Mouse (Mus musculus): ENCODE results near the gene Slamf7. TPM values are rescaled to one million over a fixed set of nuclear protein-coding genes. Genes with fewer than 3 reads are reported as not detected.
"Not testable (repeated sequence)": the region's sequence is repeated elsewhere in the genome, so short reads cannot be mapped to it uniquely, and the experiment has no call there.

The Slamf7 gene
- total and polyA plus RNA-seq, 2 experiments from 2014 or later = 0.05 TPM; not detected in 1

- ATAC-seq = no peak
- WGBS = 83% methylated on average over 1 of the region's 1 CpGs
Observed at GRCm38 (mm10) chr1:171677721-171678120, 24.9 kb upstream of the Slamf7 start.

GRCm38 (mm10) chr1:171674467-171674866 is 21.6 kb upstream of the Slamf7 start:
- 77% methylated on average over 1 of the region's 1 CpGs for whole genome bisulfite sequencing
- no peak for TF ChIP-seq CTCF (IDR thresholded peaks at IDR 0.05; ENCODE audit: low read depth)

More at GRCm38 (mm10) chr1:171677721-171678120, 24.9 kb upstream of the Slamf7 start:
- no peak overlapping the region for H3K27ac ChIP-seq (ENCODE audit: low read depth, low read length)
- H3K9me3 ChIP-seq (ENCODE audit: low read length) = no peaks in the 10 kb centered on the region
- H3K9ac ChIP-seq = no peak overlapping the region
- DNase-seq = no peak
- H3K4me3 ChIP-seq (ENCODE audit: low read depth, low read length) = no peak overlapping the region
- no peaks in the 10 kb centered on the region for H3K27me3 ChIP-seq (ENCODE audit: insufficient read depth, low read length)
- H3K36me3 ChIP-seq (ENCODE audit: insufficient read depth) = no peaks in the 10 kb centered on the region
- H3K4me2 ChIP-seq (ENCODE audit: low read depth) = no peak overlapping the region
- no peaks in the 10 kb centered on the region for H3K4me1 ChIP-seq (ENCODE audit: insufficient read depth)
- no peak for TF ChIP-seq CTCF (IDR thresholded peaks at IDR 0.05; ENCODE audit: low read depth)

GRCm38 (mm10) chr1:171672854-171673475 is 20.1 kb upstream of the Slamf7 start:
- H3K4me3 ChIP-seq (ENCODE audit: low read depth, low read length) = no peak overlapping the region
- H3K27ac ChIP-seq (ENCODE audit: low read depth, low read length) = no peak overlapping the region
- DNase-seq = peak; percentile 35
- H3K9me3 ChIP-seq (ENCODE audit: low read length) = no peaks in the 10 kb centered on the region
- H3K36me3 ChIP-seq (ENCODE audit: insufficient read depth) = no peaks in the 10 kb centered on the region
- ATAC-seq = peak; percentile 62
- H3K9ac ChIP-seq = no peak overlapping the region
- no peaks in the 10 kb centered on the region for H3K4me1 ChIP-seq (ENCODE audit: insufficient read depth)
- 62% methylated on average over 5 of the region's 5 CpGs for WGBS
- TF ChIP-seq CTCF (IDR thresholded peaks at IDR 0.05; ENCODE audit: low read depth) = no peak
- H3K27me3 ChIP-seq (ENCODE audit: insufficient read depth, low read length) = no peaks in the 10 kb centered on the region
- H3K4me2 ChIP-seq (ENCODE audit: low read depth) = no peak overlapping the region

More at GRCm38 (mm10) chr1:171674467-171674866, 21.6 kb upstream of the Slamf7 start:
- no peaks in the 10 kb centered on the region for H3K9me3 ChIP-seq (ENCODE audit: low read length)
- H3K36me3 ChIP-seq (ENCODE audit: insufficient read depth) = no peaks in the 10 kb centered on the region
- no peaks in the 10 kb centered on the region for H3K4me1 ChIP-seq (ENCODE audit: insufficient read depth)
- ATAC-seq (no peak), DNase-seq (no peak)
- H3K4me2 ChIP-seq (ENCODE audit: low read depth) = no peak overlapping the region
- H3K9ac ChIP-seq = no peak overlapping the region
- H3K27me3 ChIP-seq (ENCODE audit: insufficient read depth, low read length) = no peaks in the 10 kb centered on the region
- H3K27ac ChIP-seq (ENCODE audit: low read depth, low read length) = no peak overlapping the region
- no peak overlapping the region for H3K4me3 ChIP-seq (ENCODE audit: low read depth, low read length)

GRCm38 (mm10) chr1:171672451-171672850 is 19.6 kb upstream of the Slamf7 start:
- ATAC-seq = not testable (repeated sequence)
- peak; percentile 27 for DNase-seq

GRCm38 (mm10) chr1:171667160-171667559 is 14.3 kb upstream of the Slamf7 start:
- no peaks in the 10 kb centered on the region for H3K4me1 ChIP-seq (ENCODE audit: insufficient read depth)
- TF ChIP-seq CTCF (IDR thresholded peaks at IDR 0.05; ENCODE audit: low read depth) = no peak

More at GRCm38 (mm10) chr1:171672451-171672850, 19.6 kb upstream of the Slamf7 start:
- H3K27ac ChIP-seq (ENCODE audit: low read depth, low read length); H3K36me3 ChIP-seq (ENCODE audit: insufficient read depth); H3K9ac ChIP-seq; H3K9me3 ChIP-seq (ENCODE audit: low read length); H3K4me2 ChIP-seq (ENCODE audit: low read depth); H3K4me3 ChIP-seq (ENCODE audit: low read depth, low read length); H3K4me1 ChIP-seq (ENCODE audit: insufficient read depth); H3K27me3 ChIP-seq (ENCODE audit: insufficient read depth, low read length): not testable (repeated sequence)
- WGBS = 80% methylated on average over 2 of the region's 2 CpGs
- peak; percentile 42; the same call in 1 of the 2 replicates for TF ChIP-seq CTCF (IDR thresholded peaks at IDR 0.05; ENCODE audit: low read depth)

GRCm38 (mm10) chr1:171666350-171666749 is 13.5 kb upstream of the Slamf7 start:
- no peak for TF ChIP-seq CTCF (IDR thresholded peaks at IDR 0.05; ENCODE audit: low read depth)
- no peak for DNase-seq
- 76% methylated on average over 6 of the region's 6 CpGs for WGBS
- H3K9me3 ChIP-seq (ENCODE audit: low read length) = no peaks in the 10 kb centered on the region
- no peak overlapping the region for H3K27ac ChIP-seq (ENCODE audit: low read depth, low read length)
- H3K4me1 ChIP-seq (ENCODE audit: insufficient read depth) = no peaks in the 10 kb centered on the region
- no peaks in the 10 kb centered on the region for H3K27me3 ChIP-seq (ENCODE audit: insufficient read depth, low read length)
- H3K9ac ChIP-seq = no peak overlapping the region
- H3K4me2 ChIP-seq (ENCODE audit: low read depth) = no peak overlapping the region
- H3K4me3 ChIP-seq (ENCODE audit: low read depth, low read length) = no peak overlapping the region
- H3K36me3 ChIP-seq (ENCODE audit: insufficient read depth) = no peaks in the 10 kb centered on the region
- peak; percentile 18; the same call in 1 of the 2 replicates for ATAC-seq

More at GRCm38 (mm10) chr1:171667160-171667559, 14.3 kb upstream of the Slamf7 start:
- no peaks in the 10 kb centered on the region for H3K27me3 ChIP-seq (ENCODE audit: insufficient read depth, low read length)
- ATAC-seq (no peak), DNase-seq (no peak)
- no peak overlapping the region for H3K4me3 ChIP-seq (ENCODE audit: low read depth, low read length)
- H3K9me3 ChIP-seq (ENCODE audit: low read length) = no peaks in the 10 kb centered on the region
- no peaks in the 10 kb centered on the region for H3K36me3 ChIP-seq (ENCODE audit: insufficient read depth)
- WGBS = 74% methylated on average over 1 of the region's 1 CpGs
- H3K27ac ChIP-seq (ENCODE audit: low read depth, low read length) = no peak overlapping the region
- no peak overlapping the region for H3K9ac ChIP-seq
- no peak overlapping the region for H3K4me2 ChIP-seq (ENCODE audit: low read depth)

- Histone ChIP-seq H3K27me3 (ENCODE audit: insufficient read depth, low read length) (no peaks in the 10 kb centered on the region), H3K4me2 (ENCODE audit: low read depth) (no peak overlapping the region), H3K36me3 (ENCODE audit: insufficient read depth) (no peaks in the 10 kb centered on the region), H3K9me3 (ENCODE audit: low read length) (no peaks in the 10 kb centered on the region), H3K9ac (no peak overlapping the region), H3K4me3 (ENCODE audit: low read depth, low read length) (no peak overlapping the region), H3K27ac (ENCODE audit: low read depth, low read length) (no peak overlapping the region), H3K4me1 (ENCODE audit: insufficient read depth) (no peaks in the 10 kb centered on the region)
- ATAC-seq = no peak
- TF ChIP-seq CTCF (IDR thresholded peaks at IDR 0.05; ENCODE audit: low read depth) = no peak
- DNase-seq = no peak
- WGBS = 90% methylated on average over 2 of the region's 2 CpGs
Observed at GRCm38 (mm10) chr1:171663757-171664156, 10.9 kb upstream of the Slamf7 start.

Measured in forebrain, postnatal 0 days (tissue).